Mouse (Mus musculus): Measurements from ENCODE around the gene Zfp839. TPM values are rescaled to one million over a fixed set of nuclear protein-coding genes. Genes with fewer than 3 reads are reported as not detected.

Zfp839 gene
- polyA plus RNA-seq, 1 experiment from 2014 or later: 3.7 TPM

- Histone ChIP-seq H3K9me3 (ENCODE audit: control insufficient read depth, low read length) (no peaks in the 10 kb centered on the region), H3K4me3 (ENCODE audit: low read length) (no peak overlapping the region), H3K4me1 (ENCODE audit: control insufficient read depth, insufficient read depth, low read length) (no peaks in the 10 kb centered on the region), H3K27me3 (replicated peaks; ENCODE audit: control insufficient read depth, insufficient read depth, low read length) (no peaks in the 10 kb centered on the region), H3K27ac (ENCODE audit: low read length) (no peak overlapping the region), H3K4me2 (ENCODE audit: low read depth, low read length) (no peak overlapping the region), H3K36me3 (ENCODE audit: control insufficient read depth, insufficient read depth, low read length) (peaks cover 11% of the 10 kb centered on the region; the same call in 1 of the 2 replicates), H3K9ac (ENCODE audit: low read depth, low read length) (no peak overlapping the region)
- no peak for ATAC-seq
- 95% methylated on average over 6 of the region's 6 CpGs for WGBS
These were observed 14.0 kb downstream of the Zfp839 start for GRCm38 (mm10) chr12:110864008-110864407.

- no peak overlapping the region for H3K4me3 ChIP-seq (ENCODE audit: low read length)
- ATAC-seq: no peak
- H3K27ac ChIP-seq (ENCODE audit: low read length): no peak overlapping the region
- WGBS: 73% methylated on average over 6 of the region's 6 CpGs
- H3K27me3 ChIP-seq (replicated peaks; ENCODE audit: control insufficient read depth, insufficient read depth, low read length): no peaks in the 10 kb centered on the region
- H3K36me3 ChIP-seq (ENCODE audit: control insufficient read depth, insufficient read depth, low read length): peaks cover 11% of the 10 kb centered on the region; the same call in 1 of the 2 replicates
- H3K9me3 ChIP-seq (ENCODE audit: control insufficient read depth, low read length): no peaks in the 10 kb centered on the region
- no peak overlapping the region for H3K9ac ChIP-seq (ENCODE audit: low read depth, low read length)
- no peak overlapping the region for H3K4me2 ChIP-seq (ENCODE audit: low read depth, low read length)
- no peaks in the 10 kb centered on the region for H3K4me1 ChIP-seq (ENCODE audit: control insufficient read depth, insufficient read depth, low read length)
These were observed 15.5 kb downstream of the Zfp839 start for GRCm38 (mm10) chr12:110865571-110865970.

GRCm38 (mm10) chr12:110865989-110866388 is 15.9 kb downstream of the Zfp839 start:
- Histone ChIP-seq H3K9me3 (ENCODE audit: control insufficient read depth, low read length) (no peaks in the 10 kb centered on the region), H3K4me2 (ENCODE audit: low read depth, low read length) (no peak overlapping the region), H3K4me3 (ENCODE audit: low read length) (no peak overlapping the region), H3K9ac (ENCODE audit: low read depth, low read length) (no peak overlapping the region), H3K27me3 (replicated peaks; ENCODE audit: control insufficient read depth, insufficient read depth, low read length) (no peaks in the 10 kb centered on the region), H3K36me3 (ENCODE audit: control insufficient read depth, insufficient read depth, low read length) (peaks cover 11% of the 10 kb centered on the region; the same call in 1 of the 2 replicates), H3K27ac (ENCODE audit: low read length) (no peak overlapping the region), H3K4me1 (ENCODE audit: control insufficient read depth, insufficient read depth, low read length) (no peaks in the 10 kb centered on the region)
- ATAC-seq: no peak
- whole genome bisulfite sequencing: 87% methylated on average over 10 of the region's 10 CpGs

GRCm38 (mm10) chr12:110870107-110870506 is 20.1 kb downstream of the Zfp839 start:
- Histone ChIP-seq H3K36me3 (ENCODE audit: control insufficient read depth, insufficient read depth, low read length) (peaks cover 9% of the 10 kb centered on the region; the same call in 1 of the 2 replicates), H3K9ac (ENCODE audit: low read depth, low read length) (no peak overlapping the region), H3K4me1 (ENCODE audit: control insufficient read depth, insufficient read depth, low read length) (no peaks in the 10 kb centered on the region), H3K4me3 (ENCODE audit: low read length) (no peak overlapping the region), H3K9me3 (ENCODE audit: control insufficient read depth, low read length) (no peaks in the 10 kb centered on the region), H3K27me3 (replicated peaks; ENCODE audit: control insufficient read depth, insufficient read depth, low read length) (no peaks in the 10 kb centered on the region), H3K27ac (ENCODE audit: low read length) (no peak overlapping the region), H3K4me2 (ENCODE audit: low read depth, low read length) (no peak overlapping the region)
- WGBS: 82% methylated on average over 4 of the region's 4 CpGs
- no peak for ATAC-seq

GRCm38 (mm10) chr12:110871247-110871646 is 21.2 kb downstream of the Zfp839 start:
- H3K27me3 ChIP-seq (replicated peaks; ENCODE audit: control insufficient read depth, insufficient read depth, low read length): no peaks in the 10 kb centered on the region
- no peak overlapping the region for H3K4me3 ChIP-seq (ENCODE audit: low read length)
- H3K4me1 ChIP-seq (ENCODE audit: control insufficient read depth, insufficient read depth, low read length): no peaks in the 10 kb centered on the region
- no peak overlapping the region for H3K9ac ChIP-seq (ENCODE audit: low read depth, low read length)
- WGBS: 76% methylated on average over 5 of the region's 5 CpGs
- H3K4me2 ChIP-seq (ENCODE audit: low read depth, low read length): no peak overlapping the region
- ATAC-seq: no peak
- H3K36me3 ChIP-seq (ENCODE audit: control insufficient read depth, insufficient read depth, low read length): peaks cover 8% of the 10 kb centered on the region
- H3K27ac ChIP-seq (ENCODE audit: low read length): no peak overlapping the region
- H3K9me3 ChIP-seq (ENCODE audit: control insufficient read depth, low read length): no peaks in the 10 kb centered on the region

- no peaks in the 10 kb centered on the region for H3K27me3 ChIP-seq (replicated peaks; ENCODE audit: control insufficient read depth, insufficient read depth, low read length)
- H3K9ac ChIP-seq (ENCODE audit: low read depth, low read length): no peak overlapping the region
- H3K4me2 ChIP-seq (ENCODE audit: low read depth, low read length): no peak overlapping the region
- H3K27ac ChIP-seq (ENCODE audit: low read length): no peak overlapping the region
- no peaks in the 10 kb centered on the region for H3K9me3 ChIP-seq (ENCODE audit: control insufficient read depth, low read length)
- 90% methylated on average over 2 of the region's 2 CpGs for WGBS
- peaks cover 6% of the 10 kb centered on the region for H3K36me3 ChIP-seq (ENCODE audit: control insufficient read depth, insufficient read depth, low read length)
- ATAC-seq: no peak
- H3K4me1 ChIP-seq (ENCODE audit: control insufficient read depth, insufficient read depth, low read length): no peaks in the 10 kb centered on the region
- no peak overlapping the region for H3K4me3 ChIP-seq (ENCODE audit: low read length)
These were observed 25.3 kb downstream of the Zfp839 start for GRCm38 (mm10) chr12:110875351-110875750.

- Histone ChIP-seq H3K36me3 (ENCODE audit: control insufficient read depth, insufficient read depth, low read length) (0 out of 2 replicates have a peak, but pooled peaks cover 6% of the 10 kb centered on the region), H3K27me3 (replicated peaks; ENCODE audit: control insufficient read depth, insufficient read depth, low read length) (no peaks in the 10 kb centered on the region), H3K27ac (ENCODE audit: low read length) (no peak overlapping the region), H3K9me3 (ENCODE audit: control insufficient read depth, low read length) (no peaks in the 10 kb centered on the region), H3K4me1 (ENCODE audit: control insufficient read depth, insufficient read depth, low read length) (no peaks in the 10 kb centered on the region), H3K4me3 (ENCODE audit: low read length) (no peak overlapping the region), H3K4me2 (ENCODE audit: low read depth, low read length) (no peak overlapping the region), H3K9ac (ENCODE audit: low read depth, low read length) (no peak overlapping the region)
- ATAC-seq: no peak
- WGBS: 91% methylated on average over 7 of the region's 7 CpGs
These were observed 32.2 kb downstream of the Zfp839 start for GRCm38 (mm10) chr12:110882291-110882690.

GRCm38 (mm10) chr12:110885251-110885650 is 35.2 kb downstream of the Zfp839 start:
- WGBS: 92% methylated on average over 2 of the region's 2 CpGs

GRCm38 (mm10) chr12:110888106-110888505 is 38.1 kb downstream of the Zfp839 start:
- Histone ChIP-seq H3K27me3 (replicated peaks; ENCODE audit: control insufficient read depth, insufficient read depth, low read length) (no peaks in the 10 kb centered on the region), H3K36me3 (ENCODE audit: control insufficient read depth, insufficient read depth, low read length) (0 out of 2 replicates have a peak, but pooled peaks cover 2% of the 10 kb centered on the region), H3K27ac (ENCODE audit: low read length) (peak overlapping the region; percentile 37; the same call in 1 of the 2 replicates), H3K4me1 (ENCODE audit: control insufficient read depth, insufficient read depth, low read length) (peaks cover 17% of the 10 kb centered on the region), H3K9ac (ENCODE audit: low read depth, low read length) (peak overlapping the region; percentile 84), H3K9me3 (ENCODE audit: control insufficient read depth, low read length) (no peaks in the 10 kb centered on the region), H3K4me2 (ENCODE audit: low read depth, low read length) (peak overlapping the region; percentile 91), H3K4me3 (ENCODE audit: low read length) (peak overlapping the region; percentile 90)
- no peak for ATAC-seq
- WGBS: 37% methylated on average over 12 of the region's 12 CpGs

More at GRCm38 (mm10) chr12:110885251-110885650, 35.2 kb downstream of the Zfp839 start:
- no peaks in the 10 kb centered on the region for H3K9me3 ChIP-seq (ENCODE audit: control insufficient read depth, low read length)
- H3K36me3 ChIP-seq (ENCODE audit: control insufficient read depth, insufficient read depth, low read length): 0 out of 2 replicates have a peak, but pooled peaks cover 2% of the 10 kb centered on the region
- no peaks in the 10 kb centered on the region for H3K27me3 ChIP-seq (replicated peaks; ENCODE audit: control insufficient read depth, insufficient read depth, low read length)
- no peak overlapping the region for H3K4me2 ChIP-seq (ENCODE audit: low read depth, low read length)
- no peak overlapping the region for H3K27ac ChIP-seq (ENCODE audit: low read length)
- H3K4me3 ChIP-seq (ENCODE audit: low read length): no peak overlapping the region
- no peak overlapping the region for H3K9ac ChIP-seq (ENCODE audit: low read depth, low read length)
- H3K4me1 ChIP-seq (ENCODE audit: control insufficient read depth, insufficient read depth, low read length): peaks cover 16% of the 10 kb centered on the region
- no peak for ATAC-seq

- ATAC-seq: peak; percentile 38; the same call in 1 of the 2 replicates
- H3K27ac ChIP-seq (ENCODE audit: low read length): peak overlapping the region; percentile 37; the same call in 1 of the 2 replicates
- 0% methylated on average over 25 of the region's 25 CpGs for WGBS
These were observed 38.6 kb downstream of the Zfp839 start for GRCm38 (mm10) chr12:110888606-110889005.

More at GRCm38 (mm10) chr12:110888606-110889005, 38.6 kb downstream of the Zfp839 start:
- 0 out of 2 replicates have a peak, but pooled peaks cover 1% of the 10 kb centered on the region for H3K36me3 ChIP-seq (ENCODE audit: control insufficient read depth, insufficient read depth, low read length)
- H3K27me3 ChIP-seq (replicated peaks; ENCODE audit: control insufficient read depth, insufficient read depth, low read length): no peaks in the 10 kb centered on the region
- peak overlapping the region; percentile 91 for H3K4me2 ChIP-seq (ENCODE audit: low read depth, low read length)
- H3K4me3 ChIP-seq (ENCODE audit: low read length): peak overlapping the region; percentile 90
- no peaks in the 10 kb centered on the region for H3K9me3 ChIP-seq (ENCODE audit: control insufficient read depth, low read length)
- H3K4me1 ChIP-seq (ENCODE audit: control insufficient read depth, insufficient read depth, low read length): peaks cover 17% of the 10 kb centered on the region
- peak overlapping the region; percentile 84 for H3K9ac ChIP-seq (ENCODE audit: low read depth, low read length)
